Mouse (Mus musculus) brain, embryonic 14.5 days (tissue): ENCODE data around the gene Pou3f1.

Experiments used
- CTCF ChIP-seq: fragments of 200-500 bp; IDR thresholded peaks from 2 replicates; pipeline ENCODE4 v1.5.1; 2012; ENCODE audit warnings: inconsistent platforms, mild to moderate bottlenecking, moderate library complexity, borderline replicate concordance; ENCODE audit not compliant: insufficient read depth, insufficient read length; ENCODE audit errors: extremely low read depth
- POLR2A ChIP-seq: fragments of 200-500 bp; IDR thresholded peaks from 2 replicates; pipeline ENCODE4 v1.6.1; 2012; ENCODE audit warnings: mild to moderate bottlenecking, inconsistent platforms, borderline replicate concordance; ENCODE audit not compliant: poor library complexity, insufficient read depth, insufficient read length, severe bottlenecking; ENCODE audit errors: extremely low read depth

DNA sequence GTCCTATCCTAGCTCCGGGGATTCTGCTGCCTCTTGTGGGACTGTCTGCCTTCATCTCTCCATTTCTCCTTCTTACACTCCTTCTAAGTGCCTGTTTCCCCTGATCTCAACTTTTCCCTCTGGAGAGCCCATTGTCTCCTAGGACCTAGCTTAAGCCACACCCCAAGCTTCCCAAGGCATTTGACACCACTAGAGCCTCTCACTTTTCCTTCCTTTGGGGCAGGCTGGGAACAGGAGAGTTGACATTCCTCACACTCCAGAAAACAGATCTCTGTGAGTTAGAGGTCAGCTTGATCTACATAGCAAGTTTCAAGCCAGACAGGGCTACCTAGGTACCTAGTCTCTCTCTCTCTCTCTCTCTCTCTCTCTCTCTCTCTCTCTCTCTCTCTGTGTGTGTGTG is 42.4 kb upstream of the Pou3f1 start:
- TF ChIP-seq POLR2A (no peak), CTCF (no peak)
